Mouse (Mus musculus) C2C12 (cell line): ENCODE data around the gene 6030458C11Rik.

ENCODE experiments used
- CTCF ChIP-seq: IDR thresholded peaks from one replicate; pipeline ENCODE4 v1.5.1; 2011; ENCODE audit not compliant: control insufficient read depth, insufficient read depth, insufficient read length
- FOSL1 ChIP-seq: IDR thresholded peaks from one replicate; pipeline ENCODE4 v1.8.0; 2011; ENCODE audit warnings: mild to moderate bottlenecking, low read length; ENCODE audit not compliant: poor library complexity, insufficient read depth, severe bottlenecking

GRCm38 (mm10) chr15:12824197-12824952 lies at the start of gene 6030458C11Rik, which contains the start of gene Drosha:
- TF ChIP-seq CTCF, result no peak
- no peak for TF ChIP-seq FOSL1
